Mouse (Mus musculus): Measurements from ENCODE around the gene Eif2ak4.

The Eif2ak4 gene

DNA sequence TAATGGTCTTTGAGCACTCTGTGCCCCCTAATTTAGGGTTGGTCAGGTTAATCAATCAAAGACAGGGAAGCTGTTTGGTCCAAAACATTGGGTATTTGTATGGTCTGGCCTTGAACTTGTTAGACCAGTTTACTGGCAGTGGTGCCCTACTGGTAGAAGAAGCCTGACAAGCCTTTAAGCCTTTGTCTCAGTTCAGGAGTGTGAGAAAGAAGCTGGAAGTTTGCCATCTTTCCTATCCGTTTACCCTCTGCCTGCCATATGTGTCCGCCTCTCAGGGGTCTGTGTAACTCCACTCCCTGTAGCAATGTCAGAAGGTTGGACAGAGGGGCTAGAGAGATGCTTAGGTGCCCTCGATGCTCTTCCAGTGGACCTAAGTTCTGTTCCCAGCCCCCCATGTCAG is 76.0 kb downstream of the Eif2ak4 start:
- DNase-seq (ENCODE audit: low spot score in 2 of 2) = no peak

DNA sequence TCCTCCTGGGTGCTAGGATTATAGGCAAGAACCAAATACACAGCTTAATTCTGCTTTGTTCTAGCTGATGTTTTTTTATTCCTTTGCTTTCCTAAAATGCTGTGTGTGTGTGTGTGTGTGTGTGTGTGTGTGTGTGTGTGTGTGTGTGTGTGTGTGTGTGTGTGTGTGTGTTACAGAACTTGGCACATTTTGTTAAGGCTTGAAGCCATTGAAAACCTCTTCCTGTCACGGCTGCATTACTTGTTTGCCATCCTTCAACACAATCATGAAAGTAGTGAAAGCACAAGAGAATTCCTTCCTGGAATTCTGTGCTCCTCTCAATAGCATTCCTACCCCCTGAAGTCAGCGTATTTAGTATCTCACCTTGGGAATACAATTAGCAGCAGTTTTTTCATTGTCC is 77.5 kb downstream of the Eif2ak4 start:
- DNase-seq (ENCODE audit: low spot score in 2 of 2) = no peak

DNA sequence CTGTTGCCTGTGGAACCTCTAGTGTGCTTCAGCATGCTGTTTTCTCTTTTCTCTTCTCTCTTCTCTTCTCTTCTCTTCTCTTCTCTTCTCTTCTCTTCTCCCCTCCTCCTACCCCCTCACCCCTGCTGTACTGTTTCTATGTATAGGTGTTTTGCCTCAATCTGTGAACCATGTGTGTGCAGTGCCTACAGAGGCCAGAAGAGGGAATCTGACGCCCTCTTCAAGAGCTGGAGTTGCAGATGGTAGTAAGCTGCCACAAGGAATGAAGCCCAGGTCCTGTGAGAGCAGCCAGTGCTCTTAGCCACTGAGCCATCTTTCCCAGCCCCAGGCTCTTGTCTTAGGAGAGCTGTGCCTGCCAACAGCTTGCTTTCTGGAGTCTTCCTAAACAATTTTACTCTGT is 78.2 kb downstream of the Eif2ak4 start:
- DNase-seq (ENCODE audit: low spot score in 2 of 2) = no peak

DNA sequence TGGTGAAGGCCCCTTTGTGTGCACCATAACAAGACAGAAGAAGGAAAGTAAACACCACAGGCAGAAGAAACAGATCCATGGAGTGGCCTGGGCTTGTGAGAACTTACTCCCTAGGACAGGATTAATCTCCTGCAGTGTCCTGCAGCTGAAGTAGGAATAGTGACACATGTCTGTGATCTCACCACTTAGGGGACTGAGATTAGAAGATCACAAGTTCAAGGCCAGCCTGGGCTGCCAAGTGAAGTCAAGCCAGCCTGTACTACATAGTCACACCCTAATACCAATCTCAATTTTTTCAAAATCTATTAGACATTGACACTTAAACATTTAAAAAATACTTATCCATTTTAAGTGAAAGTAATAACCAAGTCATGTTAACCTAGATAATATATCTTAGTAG is 79.9 kb downstream of the Eif2ak4 start:
- DNase-seq (ENCODE audit: low spot score in 2 of 2) = no peak

DNA sequence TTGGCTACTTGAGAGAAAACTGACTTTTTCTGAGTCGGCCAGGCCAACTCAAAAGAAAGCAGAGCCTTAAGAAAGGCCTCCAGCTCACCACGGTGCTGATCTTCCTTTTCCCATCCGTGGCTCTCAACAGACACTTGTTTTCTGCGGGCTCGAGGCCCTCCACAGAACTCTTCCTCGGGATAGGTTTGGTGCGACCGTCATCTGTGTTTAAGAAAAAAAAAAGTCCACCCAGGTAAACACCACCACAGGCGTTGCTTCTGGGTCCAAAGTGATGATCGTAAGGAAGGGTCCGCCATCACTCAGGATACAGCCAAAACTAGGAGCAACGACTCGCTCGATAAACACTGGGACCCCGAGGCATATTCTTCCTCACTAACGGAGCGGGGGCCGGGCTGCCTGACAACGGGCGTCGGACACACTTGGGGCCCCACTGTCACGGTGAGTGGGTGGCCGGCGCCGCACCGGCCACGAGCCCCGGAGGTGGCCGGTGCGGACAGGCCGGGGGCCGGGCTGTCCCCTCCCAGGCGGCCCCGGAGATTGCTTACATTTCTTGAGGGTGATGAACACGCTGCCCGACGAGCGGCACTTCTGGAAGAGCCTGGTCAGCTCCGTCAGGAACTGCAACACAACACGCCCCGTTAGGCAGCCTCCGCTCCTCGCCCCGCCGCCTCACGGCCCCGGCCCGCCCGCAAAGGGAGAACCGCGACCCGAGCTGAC is 90.6 kb downstream of the Eif2ak4 start:
- no peak for DNase-seq (ENCODE audit: low spot score in 2 of 2)

DNA sequence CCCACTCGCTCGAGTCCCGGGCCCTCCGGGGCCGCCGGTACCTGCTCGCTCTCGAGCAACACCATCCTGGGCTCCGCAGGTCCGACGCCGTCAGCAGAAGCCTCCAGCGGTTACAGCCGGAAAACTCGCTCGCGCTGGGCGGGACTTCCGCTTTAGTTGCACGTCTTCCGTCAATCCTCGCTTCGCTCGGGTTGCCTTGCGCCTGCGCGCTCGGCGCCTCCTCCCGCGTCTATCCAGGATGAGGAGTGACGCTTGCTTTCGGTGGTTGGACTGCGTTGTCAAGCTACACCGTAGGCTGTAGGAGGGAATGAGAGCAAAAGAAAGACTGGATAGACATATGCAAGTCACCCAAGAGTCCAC is 91.1 kb downstream of the Eif2ak4 start, which contains the start of gene Srp14:
Gene Srp14, minus strand, starts transcription at position 162 of the 360 bp plus-strand sequence.
- peak; percentile 75 to 89 for DNase-seq (ENCODE audit: low spot score in 2 of 2)

DNA sequence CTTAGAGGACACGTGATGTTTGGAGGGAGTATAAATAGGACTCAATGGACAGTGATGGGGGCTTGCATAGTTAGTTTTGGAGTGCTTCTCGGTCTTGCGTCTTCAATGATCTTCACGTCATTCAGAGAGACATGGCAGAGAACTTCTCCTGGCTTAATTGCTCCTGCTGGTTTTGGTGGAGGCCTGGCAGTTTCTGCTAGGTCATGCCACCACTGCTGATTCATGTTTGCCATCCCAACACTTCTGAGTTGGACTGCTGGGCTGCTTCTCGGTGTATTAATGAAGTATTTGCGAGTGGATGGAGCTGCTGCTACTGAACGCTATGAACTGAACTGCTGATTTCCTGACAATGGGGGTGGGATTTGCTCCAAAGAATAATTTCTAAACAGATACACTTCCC is 92.5 kb downstream of the Eif2ak4 start:
- no peak for DNase-seq (ENCODE audit: low spot score in 2 of 2)

DNA sequence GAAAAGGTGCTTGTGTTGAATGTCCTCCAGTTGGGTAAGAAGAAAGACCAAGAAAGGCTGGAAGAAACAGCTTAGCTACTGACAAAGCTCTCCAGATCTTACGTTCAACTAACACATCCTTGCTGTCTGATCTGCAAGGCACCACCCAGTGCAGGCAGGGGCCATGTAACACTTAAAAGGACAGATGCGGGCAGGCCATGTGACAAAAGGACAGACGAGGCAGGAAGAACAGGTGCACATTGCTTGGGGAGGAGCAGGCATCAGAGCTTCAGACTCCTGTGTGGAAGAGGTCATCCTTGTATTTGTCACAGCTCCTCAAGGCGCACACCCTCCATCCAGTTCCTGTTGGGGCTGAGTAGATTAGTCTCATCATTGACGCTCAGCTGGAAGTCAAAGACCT is 94.6 kb downstream of the Eif2ak4 start:
- DNase-seq (ENCODE audit: low spot score in 2 of 2) = no peak

DNA sequence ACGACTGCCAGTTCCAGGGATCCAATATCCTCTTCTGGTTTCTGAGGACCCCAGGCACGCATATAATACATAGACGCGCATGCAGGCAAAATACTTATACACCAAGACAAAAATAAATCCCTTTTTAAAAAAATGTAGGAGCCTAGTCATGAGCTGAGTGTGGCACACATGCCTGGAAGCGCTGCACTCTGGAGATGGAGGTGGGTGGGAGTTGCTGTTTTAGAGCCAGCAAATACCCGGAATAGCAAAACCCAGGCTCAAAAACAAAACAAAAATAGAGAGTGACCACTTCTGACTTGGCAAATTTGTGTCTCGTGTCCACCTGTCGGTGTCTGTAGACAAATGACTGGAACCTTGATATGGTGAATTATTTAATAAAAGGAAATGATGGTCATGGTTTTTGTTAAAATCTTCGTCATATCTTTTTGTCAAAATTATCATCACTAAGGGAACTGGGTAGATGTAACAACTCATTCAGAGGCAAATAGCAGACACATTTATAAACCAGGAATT is 96.0 kb downstream of the Eif2ak4 start:
- DNase-seq (ENCODE audit: low spot score in 2 of 2) = no peak

DNA sequence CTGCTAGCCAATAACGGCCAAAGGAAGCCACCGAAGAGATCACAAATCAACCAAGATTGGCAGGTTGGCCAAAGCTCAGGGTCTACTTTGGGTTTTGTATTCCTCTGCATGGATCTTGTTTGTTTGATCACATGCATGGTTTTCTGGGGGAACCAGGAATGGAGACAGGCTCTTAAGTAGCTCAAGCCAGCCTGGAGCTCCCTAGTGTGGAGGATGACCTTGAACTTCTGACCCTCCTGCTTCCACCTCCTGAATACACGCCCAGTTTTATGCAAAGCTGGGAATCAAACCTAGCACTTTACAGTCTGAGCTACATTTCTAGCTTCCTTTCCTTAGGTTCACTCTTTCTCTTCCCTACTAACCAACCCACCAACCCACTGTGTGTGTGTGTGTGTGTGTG is 97.0 kb downstream of the Eif2ak4 start:
- DNase-seq (ENCODE audit: low spot score in 2 of 2) = no peak

DNA sequence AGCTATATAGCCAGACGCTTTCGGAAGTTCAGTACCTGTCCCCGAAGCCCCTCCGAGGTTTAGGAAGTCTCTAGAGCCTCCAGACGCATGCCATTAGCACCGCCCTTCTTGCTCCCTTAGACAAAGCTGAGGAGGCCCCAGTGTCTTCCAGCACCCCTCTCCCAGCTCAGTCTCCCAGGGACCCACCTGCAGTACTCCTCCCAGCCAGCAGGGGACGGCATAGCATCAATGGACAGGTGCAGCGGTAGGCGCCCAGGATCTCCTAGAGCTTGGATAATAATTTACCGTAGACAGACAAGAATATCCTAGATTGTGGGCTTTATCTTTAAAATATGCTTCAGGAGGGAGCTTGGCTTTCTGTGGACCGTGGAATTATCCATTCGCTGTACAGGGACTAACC is 98.5 kb downstream of the Eif2ak4 start:
- peak; percentile 81 to 87 for DNase-seq (ENCODE audit: low spot score in 2 of 2)

DNA sequence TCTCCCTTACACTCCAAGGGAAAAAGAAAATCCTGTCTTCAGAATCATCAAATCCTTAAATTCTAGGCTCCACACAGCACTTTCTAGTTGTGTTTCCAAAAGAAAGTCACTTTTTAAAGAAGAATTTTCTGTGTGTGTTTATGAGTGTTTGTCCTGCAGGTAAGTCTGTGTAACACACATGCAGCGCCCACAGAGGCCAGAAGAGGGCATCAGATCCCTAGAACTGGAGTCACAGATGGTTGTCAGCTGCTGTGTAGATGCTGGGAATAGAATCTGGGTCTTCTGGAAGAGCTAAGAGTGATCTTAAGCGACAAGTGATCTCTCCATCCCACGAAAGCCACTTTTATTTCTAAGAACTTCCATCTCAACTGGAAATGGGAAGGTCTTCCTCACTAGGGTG is 99.4 kb downstream of the Eif2ak4 start:
- no peak for DNase-seq (ENCODE audit: low spot score in 2 of 2)

DNA sequence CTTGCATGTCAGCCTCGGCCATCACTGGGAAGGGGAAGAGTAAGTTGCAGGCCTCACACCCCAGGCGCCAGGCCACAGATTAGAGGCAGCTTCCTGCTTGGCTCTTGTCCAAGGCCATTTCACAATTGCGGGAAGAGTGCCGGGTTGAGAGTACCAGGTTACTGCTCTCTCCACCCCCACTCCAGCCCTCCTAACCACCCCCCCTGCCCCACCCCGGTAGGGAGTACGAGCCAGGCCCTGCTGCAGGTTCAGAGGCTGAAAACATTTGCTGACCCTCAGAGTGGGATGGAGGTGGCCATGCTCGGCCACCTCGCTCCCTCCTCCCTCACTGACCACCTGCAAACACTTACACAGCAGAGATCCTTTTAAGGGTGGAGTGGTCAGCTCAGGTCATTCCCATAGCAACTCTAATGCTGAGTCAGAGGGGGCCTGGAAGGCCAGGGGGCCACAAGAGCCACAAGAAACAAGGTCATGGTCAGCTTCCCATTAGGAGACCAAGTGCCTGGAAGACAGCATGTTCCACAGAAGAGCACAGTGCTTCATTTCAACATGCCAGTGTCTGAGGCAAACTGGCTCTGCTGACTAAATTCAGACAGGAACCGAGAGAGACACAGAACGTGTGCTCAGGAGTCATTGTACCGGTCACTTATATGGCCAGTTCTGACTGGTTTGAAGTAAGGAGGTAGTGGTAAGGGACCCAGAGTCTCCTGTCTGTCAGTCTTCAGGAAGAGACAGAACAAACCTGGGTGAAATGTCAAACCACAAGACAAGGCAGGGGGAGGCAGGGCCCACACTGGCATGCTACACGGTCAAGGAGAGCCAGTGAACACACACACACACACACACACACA is 102.0 kb downstream of the Eif2ak4 start:
- DNase-seq (ENCODE audit: low spot score in 2 of 2) = no peak

DNA sequence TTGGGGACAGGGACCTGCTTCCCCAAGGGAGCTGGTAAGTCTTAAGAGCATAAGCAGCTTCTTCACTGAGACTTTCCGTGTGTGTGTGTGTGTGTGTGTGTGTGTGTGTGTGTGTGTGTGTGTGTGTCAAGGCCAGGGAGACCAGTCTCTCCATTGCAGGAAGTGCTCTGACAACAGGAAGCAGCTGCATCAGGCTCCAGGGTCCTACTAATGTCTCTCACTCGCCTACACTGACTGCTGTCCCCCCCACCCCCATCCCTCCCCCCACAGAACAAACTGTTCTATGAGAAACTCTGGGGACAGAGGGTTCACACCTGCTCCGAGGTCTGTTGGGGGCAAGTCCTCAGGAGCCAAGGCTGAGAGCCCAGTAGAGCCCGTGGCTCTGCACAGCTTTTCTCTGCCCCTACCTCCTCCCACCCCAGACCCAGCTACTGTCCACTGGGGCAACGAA is 102.9 kb downstream of the Eif2ak4 start:
- DNase-seq (ENCODE audit: low spot score in 2 of 2) = no peak

DNA sequence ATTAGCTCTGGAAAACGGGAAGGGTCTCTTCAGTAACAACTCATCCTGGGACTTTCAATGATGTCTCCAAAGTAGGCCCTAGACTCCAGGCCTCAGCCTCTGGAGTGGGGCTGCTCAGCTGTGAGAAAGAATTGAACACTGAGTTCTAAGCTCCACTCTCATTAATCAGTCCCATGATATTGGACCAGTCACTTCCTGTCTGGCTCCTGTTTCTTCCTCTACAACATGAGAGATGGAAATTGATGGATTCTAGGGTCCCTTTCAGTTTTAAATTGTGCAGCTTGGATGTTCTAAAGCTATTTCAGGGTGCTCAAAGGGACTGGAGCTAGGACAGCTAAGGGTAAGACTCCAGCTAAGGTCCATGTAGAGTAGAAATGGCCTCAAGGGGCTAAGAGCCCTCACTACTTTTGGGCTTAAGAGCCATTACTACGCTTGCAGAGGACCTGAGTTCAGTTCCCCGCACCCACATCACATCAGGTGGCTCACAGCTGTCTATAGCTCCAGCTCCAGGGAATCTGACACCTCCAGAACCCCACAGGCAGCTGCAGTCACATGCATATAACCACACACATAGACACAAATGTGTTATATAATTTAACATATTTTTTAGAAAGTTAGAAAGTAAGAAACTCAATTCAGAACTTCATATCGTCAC is 103.5 kb downstream of the Eif2ak4 start:
- no peak for DNase-seq (ENCODE audit: low spot score in 2 of 2)

DNA sequence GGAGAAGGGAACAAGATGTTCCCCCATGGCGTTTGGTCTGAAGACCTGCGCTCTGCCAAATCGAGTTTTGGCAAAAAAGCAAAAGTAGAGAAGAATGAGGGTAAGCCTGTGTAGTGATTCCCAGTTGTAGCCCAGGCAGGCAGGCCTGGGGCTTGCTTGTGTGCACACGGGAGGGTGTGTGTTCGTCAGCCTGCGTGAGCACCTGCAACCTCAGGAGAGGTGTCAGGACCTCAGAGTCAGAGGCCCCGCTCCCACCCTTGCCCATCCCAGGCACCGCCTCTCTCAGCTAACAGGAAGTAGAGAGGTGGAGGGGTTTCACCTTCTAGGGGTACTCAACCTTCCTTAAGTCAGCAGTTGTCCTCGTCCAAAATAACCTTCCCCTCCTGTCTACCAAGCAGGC is 106.6 kb downstream of the Eif2ak4 start:
- no peak for DNase-seq (ENCODE audit: low spot score in 2 of 2)

DNA sequence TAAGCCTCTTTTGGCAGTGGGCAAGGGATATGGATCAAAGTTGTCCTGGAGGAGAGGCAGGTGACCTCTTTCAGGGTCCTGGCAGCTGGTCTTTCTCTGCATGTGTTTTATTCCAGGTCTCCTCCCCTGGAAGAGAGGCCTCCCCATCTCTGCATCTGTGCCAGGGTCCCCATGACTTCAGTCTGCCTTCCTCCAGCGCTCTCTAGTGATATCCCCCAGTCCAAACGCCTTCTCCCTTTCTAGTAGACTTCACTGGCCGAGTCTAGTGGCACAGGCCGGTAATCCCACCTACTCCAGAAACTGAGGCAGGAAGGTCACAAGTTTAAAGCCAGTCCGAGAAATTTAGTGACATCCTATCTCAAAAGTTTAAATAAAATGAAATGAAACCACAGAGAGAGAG is 109.5 kb downstream of the Eif2ak4 start:
- no peak for DNase-seq (ENCODE audit: low spot score in 2 of 2)

DNA sequence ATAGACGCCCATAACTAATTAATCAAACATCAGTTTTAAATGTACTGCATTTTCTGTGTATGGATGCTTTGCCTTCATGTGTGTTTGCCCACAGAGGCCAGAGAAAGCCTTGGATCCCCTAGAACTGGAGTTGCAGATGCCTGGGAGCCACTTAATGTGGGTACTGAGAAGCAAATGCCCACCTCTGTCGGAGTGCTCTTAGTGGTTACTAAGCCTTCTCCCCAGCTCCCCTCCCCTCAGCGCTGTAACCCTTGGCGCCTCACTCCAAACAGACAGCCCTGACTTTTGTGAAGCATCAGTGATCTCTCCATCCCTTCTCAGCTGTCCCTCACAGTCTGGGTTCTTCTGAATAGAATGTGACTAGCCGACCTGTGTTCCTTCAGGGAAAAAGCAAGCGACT is 110.1 kb downstream of the Eif2ak4 start:
- no peak for DNase-seq (ENCODE audit: low spot score in 2 of 2)

DNA sequence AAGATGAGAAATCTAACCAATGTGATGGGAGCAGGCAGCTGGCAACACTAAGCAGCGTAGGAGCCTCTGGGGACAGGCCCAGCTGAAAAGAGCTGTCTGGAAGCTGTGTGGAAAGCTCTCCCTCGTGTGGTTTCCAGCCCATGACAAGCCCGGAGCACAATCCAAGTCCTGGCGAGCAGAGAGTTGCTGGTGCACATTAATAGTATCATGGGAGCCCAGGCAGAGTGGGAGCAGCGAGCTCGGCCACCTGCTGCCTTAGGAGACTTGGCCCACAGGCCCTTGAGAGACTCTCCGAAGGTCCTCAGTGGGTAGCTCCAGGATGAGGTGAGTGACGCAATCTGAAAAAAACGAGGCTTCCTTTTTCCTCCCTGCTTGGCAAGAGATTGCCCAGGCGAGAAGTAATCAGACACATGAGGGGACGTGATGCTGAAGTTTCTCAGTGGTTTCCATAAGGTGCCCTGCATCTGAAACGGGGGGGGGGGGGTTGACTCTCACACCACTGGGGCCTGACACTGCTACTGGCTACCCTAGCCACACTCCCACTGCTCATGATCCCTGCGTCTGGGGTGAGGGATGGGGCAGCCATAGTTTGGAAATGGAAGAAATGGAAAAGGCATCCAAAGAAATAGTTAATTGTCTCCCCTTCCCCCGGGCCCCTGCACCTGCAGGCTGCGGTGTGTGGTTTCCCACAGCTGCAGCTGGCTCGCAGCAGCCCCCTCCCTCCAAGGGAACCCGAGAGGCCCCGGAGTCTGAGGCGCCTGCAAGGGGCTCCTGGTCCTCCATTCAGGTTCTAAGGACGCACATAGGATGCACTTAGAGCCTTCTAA is 110.9 kb downstream of the Eif2ak4 start:
- DNase-seq (ENCODE audit: low spot score in 2 of 2) = no peak

DNA sequence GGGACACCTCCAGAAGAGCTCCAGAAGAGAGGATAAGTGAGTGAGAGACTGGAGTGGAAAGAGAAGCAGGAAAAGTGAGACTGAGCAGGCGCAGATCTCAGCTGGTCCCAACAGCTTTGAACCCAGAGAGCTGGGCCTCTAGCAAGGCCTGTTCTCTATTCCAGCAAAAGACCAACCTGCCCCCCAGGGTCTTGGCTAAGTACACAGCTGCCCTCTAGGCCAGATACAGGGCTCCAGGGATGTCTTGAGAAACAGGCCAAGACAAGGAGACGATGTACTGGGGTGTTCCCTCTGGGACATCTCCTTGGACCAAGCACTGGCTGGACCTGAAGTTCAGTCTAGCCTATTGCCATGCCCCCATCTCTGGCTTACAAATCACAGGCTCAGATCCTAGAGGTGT is 111.8 kb downstream of the Eif2ak4 start:
- no peak for DNase-seq (ENCODE audit: low spot score in 2 of 2)

DNA sequence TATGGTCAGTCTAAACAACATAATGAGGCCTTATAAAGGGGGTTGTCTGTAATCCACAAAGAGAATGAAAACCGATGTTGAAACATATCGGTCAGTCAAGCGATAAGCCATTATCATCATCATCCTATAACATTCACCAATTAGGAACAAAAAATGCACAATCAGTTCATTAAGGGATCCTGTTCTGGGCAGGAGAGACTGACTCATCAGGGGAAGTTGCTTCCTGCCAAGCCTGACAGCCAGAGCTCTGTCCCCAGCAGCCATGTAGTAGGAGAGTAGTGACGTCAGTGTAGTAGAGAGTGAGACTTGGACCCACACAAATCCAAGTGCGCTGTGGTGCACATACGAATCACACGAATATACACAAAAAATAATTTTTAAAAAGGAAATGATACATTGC is 118.7 kb downstream of the Eif2ak4 start:
- DNase-seq (ENCODE audit: low spot score in 2 of 2) = no peak

Data from cerebellum, postnatal 4 days (tissue).